Mouse (Mus musculus) thymus, postnatal 14 days (tissue): ENCODE measurements at regions not wholly inside any gene's neighbourhood (a gene's known extent, or its start where the extent isn't known, plus 50 kb on each side); places are given as distances from the start of the nearest gene placed in this dataset.

ENCODE experiments used
- DNase-seq: peaks from one replicate; pipeline ENCODE4 v3.0.0; 2021

- DNase-seq: no peak
These were observed 675.1 kb downstream of the Adgrl2 start for GRCm38 (mm10) chr3:148315286-148315685.

GRCm38 (mm10) chr3:148295515-148295914, 694.8 kb downstream of the Adgrl2 start:
- DNase-seq: no peak

- DNase-seq: no peak
These were observed 711.4 kb downstream of the Adgrl2 start for GRCm38 (mm10) chr3:148278978-148279377.

GRCm38 (mm10) chr3:148272159-148272848, 718.1 kb downstream of the Adgrl2 start:
- DNase-seq: no peak

- no peak for DNase-seq
These were observed 721.5 kb downstream of the Adgrl2 start for GRCm38 (mm10) chr3:148268812-148269211.

DNA sequence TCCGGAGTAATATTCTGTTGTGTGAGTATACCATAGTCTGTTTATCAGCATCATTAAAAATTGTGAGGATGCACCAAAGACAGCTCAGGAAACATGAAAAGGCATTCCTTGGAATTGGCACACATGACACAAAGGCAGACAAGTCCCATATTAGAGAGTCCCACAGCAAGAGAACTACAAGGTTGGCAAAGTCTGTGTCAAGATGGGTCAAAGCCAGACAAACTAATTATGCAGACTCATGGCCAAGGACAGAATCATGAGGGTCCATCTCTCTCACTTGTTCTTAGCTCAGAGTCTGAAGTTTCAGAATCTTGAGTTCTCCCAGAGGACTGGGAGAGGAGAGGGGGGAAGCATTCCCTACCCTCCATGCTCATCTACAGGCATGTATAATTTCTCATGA, 731.1 kb downstream of the Adgrl2 start:
- no peak for DNase-seq

DNA sequence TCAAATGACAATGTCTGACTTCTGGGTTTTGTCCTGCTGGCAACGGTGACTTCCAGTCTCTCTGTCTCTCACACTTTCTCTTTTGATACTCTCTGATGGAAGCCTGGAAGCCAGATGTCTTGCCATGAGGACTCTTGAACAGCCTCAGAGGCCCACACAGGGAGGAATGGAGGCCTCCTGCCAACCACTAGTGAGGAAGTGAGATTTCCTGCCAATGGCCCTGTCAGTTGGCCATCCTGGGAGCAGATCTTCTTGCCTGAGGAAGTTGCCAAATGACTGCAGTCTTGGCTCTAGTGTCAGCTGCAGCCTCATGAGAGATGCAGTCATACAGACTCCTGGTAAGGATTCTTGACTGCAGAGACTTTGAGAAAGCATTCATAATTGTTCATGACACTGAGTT, 741.7 kb downstream of the Adgrl2 start:
- no peak for DNase-seq

GRCm38 (mm10) chr3:148246786-148247185, 743.6 kb downstream of the Adgrl2 start:
- no peak for DNase-seq

DNA sequence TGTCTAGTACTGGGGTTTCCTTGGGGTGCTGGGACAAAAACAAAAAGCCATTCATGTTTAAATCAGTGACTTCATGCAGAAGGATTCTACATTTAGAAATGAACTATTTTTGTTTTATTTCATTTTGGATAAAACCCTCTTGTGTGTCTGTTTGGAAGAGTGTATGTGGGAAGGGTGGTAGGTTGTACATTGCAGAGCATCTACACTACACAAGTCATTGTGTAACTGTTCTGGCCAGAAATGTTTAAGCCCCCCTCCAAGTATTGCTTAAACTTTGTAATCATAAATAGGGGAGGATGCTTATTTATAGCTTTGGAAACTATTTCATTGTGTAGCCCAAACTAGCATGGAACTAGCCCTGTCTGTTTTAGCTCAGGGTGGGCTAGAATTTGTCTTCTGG, 752.3 kb downstream of the Adgrl2 start:
- DNase-seq: no peak

GRCm38 (mm10) chr3:148237555-148237954, 752.8 kb downstream of the Adgrl2 start:
- no peak for DNase-seq

DNA sequence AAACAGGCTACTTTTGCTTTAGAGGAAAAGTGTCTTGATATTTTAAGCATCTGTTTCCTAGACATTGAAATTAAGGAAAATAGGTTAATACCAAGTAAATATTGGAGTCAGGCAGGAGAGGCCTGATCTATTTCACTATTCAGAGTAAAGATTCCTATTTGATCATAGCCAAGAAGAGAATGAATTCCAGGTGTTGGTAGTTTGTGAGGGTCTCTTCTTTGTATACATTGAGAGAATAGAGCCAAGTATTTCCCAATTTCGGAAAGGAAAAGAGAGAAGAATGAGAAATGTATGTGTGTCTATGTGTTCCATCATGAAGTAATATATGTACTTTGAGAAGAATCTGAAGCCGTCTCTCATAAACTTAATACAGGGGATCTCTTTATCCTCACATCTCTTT, 756.7 kb downstream of the Adgrl2 start:
- no peak for DNase-seq

- no peak for DNase-seq
These were observed 761.2 kb downstream of the Adgrl2 start for GRCm38 (mm10) chr3:148229192-148229591.

GRCm38 (mm10) chr3:148228002-148228707, 762.2 kb downstream of the Adgrl2 start:
- no peak for DNase-seq

- no peak for DNase-seq
These were observed 769.5 kb downstream of the Adgrl2 start for GRCm38 (mm10) chr3:148220826-148221225.

DNA sequence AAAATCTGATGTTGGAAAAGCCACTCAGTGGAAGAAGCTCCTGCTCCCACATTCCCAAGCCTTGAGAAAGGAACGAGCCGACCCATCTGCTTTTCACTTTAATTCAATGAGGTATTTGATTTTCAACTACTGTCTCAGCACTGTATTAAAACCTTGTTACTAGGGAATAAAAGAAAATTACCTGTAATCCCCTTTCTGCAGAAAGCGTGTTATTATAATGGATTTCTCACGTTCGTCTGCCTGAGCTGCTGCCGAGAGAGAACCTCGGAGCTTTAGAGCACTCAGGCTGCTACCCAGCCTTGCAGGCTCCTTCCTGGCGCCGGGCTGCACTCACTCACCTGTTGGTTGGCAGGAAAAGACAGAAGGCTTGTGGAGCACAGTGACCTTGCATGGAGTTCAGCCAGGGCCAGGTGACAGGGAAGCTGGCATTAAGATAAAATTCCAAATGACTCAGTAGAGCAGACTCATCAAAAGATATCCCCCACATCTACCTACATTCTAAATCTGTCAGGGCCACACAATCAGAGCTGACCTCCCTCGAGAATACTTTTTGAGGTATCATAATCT, 770.2 kb downstream of the Adgrl2 start:
- no peak for DNase-seq

GRCm38 (mm10) chr3:148202148-148202547, 788.2 kb downstream of the Adgrl2 start:
- DNase-seq: no peak

GRCm38 (mm10) chr3:148186704-148187103, 803.7 kb downstream of the Adgrl2 start:
- no peak for DNase-seq

GRCm38 (mm10) chr3:148167556-148167955, 822.8 kb downstream of the Adgrl2 start:
- no peak for DNase-seq

DNA sequence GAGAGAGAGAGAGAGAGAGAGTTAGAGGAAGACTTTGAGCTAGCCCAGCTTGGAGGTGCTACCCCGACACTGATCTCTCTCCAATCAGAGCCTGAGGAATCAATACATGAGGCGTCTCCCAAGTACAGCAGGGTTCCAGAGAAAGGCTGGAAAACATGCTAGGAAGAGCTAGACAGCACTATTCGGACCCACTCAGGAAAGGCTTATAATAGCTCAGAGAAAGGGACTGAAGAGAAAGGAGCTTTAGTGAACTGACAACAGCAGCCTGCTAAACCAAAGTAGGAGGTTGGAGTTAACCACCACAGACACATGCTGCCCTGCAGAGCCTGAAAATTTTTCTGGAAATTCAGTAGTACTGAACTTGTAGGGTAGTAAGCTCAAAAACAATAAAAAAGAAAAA, 831.3 kb downstream of the Adgrl2 start:
- no peak for DNase-seq

GRCm38 (mm10) chr3:148158533-148158932, 831.8 kb downstream of the Adgrl2 start:
- no peak for DNase-seq

DNA sequence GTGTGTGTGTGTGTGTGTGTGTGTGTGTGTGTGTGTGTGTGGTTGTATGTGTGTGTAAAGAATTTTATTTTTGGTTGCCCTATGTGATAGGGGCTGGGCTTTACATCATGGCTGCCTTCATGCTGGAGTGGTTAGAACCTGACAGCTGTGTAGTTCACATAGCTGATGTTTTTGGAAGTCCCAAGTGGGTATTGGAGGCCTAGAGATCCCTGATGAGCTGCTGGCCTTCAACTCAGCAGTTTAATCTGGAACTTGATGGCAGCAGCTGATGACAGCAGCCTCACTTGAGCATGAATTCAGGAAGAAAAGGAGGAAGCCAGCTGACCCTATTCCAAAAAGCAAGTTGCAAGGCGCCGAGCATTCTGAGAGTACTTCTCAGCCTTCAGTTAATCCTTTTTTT, 846.6 kb downstream of the Adgrl2 start:
- no peak for DNase-seq

- DNase-seq: no peak
These were observed 853.5 kb downstream of the Adgrl2 start for GRCm38 (mm10) chr3:148136791-148137251.

DNA sequence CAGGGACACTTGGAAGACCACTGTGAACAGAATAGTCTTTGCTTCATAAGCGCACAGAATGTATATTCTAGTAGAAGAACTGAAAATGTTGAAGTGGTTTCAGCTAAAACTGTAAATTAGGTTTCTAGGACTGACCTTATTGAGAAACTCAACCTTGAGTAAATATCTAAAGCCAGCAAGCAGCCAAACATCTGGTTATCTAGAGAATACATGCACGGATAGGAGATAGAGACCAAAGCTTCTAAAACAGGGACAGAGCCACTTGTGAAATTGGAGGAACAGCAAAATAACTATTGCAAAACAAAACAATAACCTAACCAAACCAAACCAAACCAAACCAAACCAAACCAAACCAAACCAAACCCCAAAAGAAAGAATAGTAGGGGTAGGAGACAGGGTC, 855.7 kb downstream of the Adgrl2 start:
- DNase-seq: no peak

DNA sequence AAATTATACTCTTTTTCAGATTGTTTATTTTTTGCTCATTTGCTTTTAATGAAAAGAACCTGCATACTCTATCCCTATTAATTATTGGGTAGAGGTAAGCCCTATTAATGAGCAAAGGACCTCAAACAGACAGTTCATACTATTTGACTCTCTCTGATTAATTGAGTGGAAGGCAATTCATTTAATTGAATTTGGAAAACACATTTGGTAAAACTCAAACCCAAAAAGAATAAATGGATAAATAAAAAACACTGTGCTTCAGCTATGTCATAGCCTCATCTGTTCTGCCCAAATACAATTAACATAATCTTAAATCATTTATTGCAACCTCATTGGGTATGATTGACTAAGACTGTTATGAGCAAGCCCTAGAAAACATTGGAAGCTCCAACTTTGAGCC, 874.8 kb downstream of the Adgrl2 start:
- DNase-seq: no peak
